Mouse (Mus musculus) heart, adult 2 months (tissue): Measurements from ENCODE around the gene Esrp2.

Experiments
- CTCF ChIP-seq: fragments of 200-600 bp; IDR thresholded peaks from 2 replicates; pipeline ENCODE4 v1.8.1; 2022; ENCODE audit warnings: antibody characterized with exemption, mild to moderate bottlenecking, moderate library complexity
- EP300 ChIP-seq: fragments of 200-500 bp; IDR thresholded peaks from 2 replicates; pipeline ENCODE4 v1.6.1; 2011; ENCODE audit warnings: low read depth, low read length, control low read depth; ENCODE audit not compliant: insufficient read depth
- POLR2A ChIP-seq: fragments of 200-500 bp; IDR thresholded peaks from 2 replicates; pipeline ENCODE4 v1.6.1; 2011; ENCODE audit warnings: mild to moderate bottlenecking, low read depth, low read length, control low read depth; ENCODE audit not compliant: insufficient read depth

GRCm38 (mm10) chr8:106159876-106160275, 23.1 kb upstream of the Esrp2 start:
- TF ChIP-seq POLR2A (no peak), CTCF (no peak), EP300 (no peak)
